Mouse (Mus musculus) small intestine, adult 2 months (tissue): ENCODE data around the gene Zfp626.
"Not testable (repeated sequence)": the region's sequence is repeated elsewhere in the genome, so short reads cannot be mapped to it uniquely, and the experiment has no call there.

Source experiments
- CTCF ChIP-seq: fragments of 200-500 bp; IDR thresholded peaks from 2 replicates; pipeline ENCODE4 v1.5.1; 2012; ENCODE audit warnings: low read depth, mild to moderate bottlenecking, control low read depth, inconsistent platforms, low read length, moderate library complexity, mixed read lengths; ENCODE audit not compliant: insufficient replicate concordance, insufficient read length; ENCODE audit errors: extremely low read depth
- POLR2A ChIP-seq: fragments of 200-500 bp; IDR thresholded peaks from 2 replicates; pipeline ENCODE4 v1.6.1; 2012; ENCODE audit warnings: low read depth, mild to moderate bottlenecking, control low read depth, inconsistent platforms, low read length, moderate library complexity

DNA sequence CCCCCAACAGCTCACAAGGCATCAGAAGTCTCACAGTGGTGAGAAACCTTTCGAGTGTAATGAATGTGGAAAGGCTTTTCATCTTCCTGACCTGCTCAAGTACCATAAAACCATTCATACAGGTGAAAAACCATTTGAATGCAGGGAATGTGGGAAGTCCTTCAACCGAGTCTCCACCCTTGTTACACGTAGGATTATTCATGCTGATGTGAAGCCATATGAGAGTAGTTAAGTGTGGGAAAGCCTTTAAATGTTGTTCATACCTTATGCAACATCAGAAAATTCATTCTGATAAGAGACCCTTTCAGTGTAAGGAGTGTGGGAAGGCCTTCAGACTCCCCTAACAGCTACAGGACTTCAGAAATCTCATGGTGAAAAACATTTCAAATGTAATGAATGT, 13.1 kb upstream of the Zfp626 start:
- not testable (repeated sequence) for TF ChIP-seq POLR2A, CTCF
